Mouse (Mus musculus): ENCODE data around the gene Olfr91.

DNA sequence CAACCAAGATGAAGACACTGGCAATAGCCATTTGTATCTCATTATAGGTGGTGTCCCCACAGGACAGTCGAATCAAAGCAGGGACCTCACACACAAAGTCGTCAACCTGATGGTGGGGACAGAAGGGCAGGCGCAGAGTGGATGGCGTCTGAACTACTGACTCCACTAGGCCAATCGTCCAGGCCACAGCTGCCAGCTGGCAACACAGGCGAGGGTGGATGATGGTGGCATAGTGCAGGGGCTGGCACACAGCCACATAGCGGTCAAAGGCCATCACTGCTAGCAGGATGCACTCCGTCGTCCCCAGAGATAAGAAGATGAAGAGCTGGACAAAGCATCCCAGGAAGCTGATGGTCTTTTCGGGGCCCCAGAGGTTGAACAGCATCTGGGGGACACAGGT, 12.5 kb downstream of the Olfr91 start:
- TF ChIP-seq POLR2A (IDR thresholded peaks at IDR 0.05; ENCODE audit: borderline replicate concordance, control insufficient read depth, low read depth, low read length): no peak
- TF ChIP-seq CTCF (IDR thresholded peaks at IDR 0.05; ENCODE audit: control insufficient read depth, insufficient read depth, low read length): no peak

Data from bone marrow, adult 2 months (tissue).